Mouse (Mus musculus) hindbrain, embryonic 16.5 days (tissue): ENCODE data around the gene Pld5. TPM values are rescaled to one million over a fixed set of nuclear protein-coding genes. Genes with fewer than 3 reads are reported as not detected.

Experiments
- ATAC-seq: fragments of 200-750 bp; cut with Nextera tagmentation; 2 replicates; pipeline ENCODE4 v1.8.0; 2017; ENCODE audit warnings: moderate TSS enrichment, moderate library complexity
- H3K27ac ChIP-seq: fragments of 300-500 bp; sonication (generic); 2 replicates; pipeline ENCODE4 v1.5.1; 2014; ENCODE audit warnings: low read depth, mild to moderate bottlenecking, control low read depth, low read length, moderate library complexity
- H3K27me3 ChIP-seq: fragments of 300-500 bp; sonication (generic); replicated peaks from 2 replicates; pipeline ENCODE4 v1.6.1; 2014; ENCODE audit warnings: low read length; ENCODE audit not compliant: control insufficient read depth, insufficient read depth
- H3K36me3 ChIP-seq: fragments of 300-500 bp; sonication (generic); 2 replicates; pipeline ENCODE4 v1.6.1; 2014; ENCODE audit warnings: mild to moderate bottlenecking, low read length, moderate library complexity, mixed read lengths; ENCODE audit not compliant: control insufficient read depth, insufficient read depth
- H3K4me1 ChIP-seq: fragments of 300-500 bp; sonication (generic); 2 replicates; pipeline ENCODE4 v1.6.1; 2014; ENCODE audit warnings: low read depth, low read length; ENCODE audit not compliant: control insufficient read depth, insufficient read depth
- H3K4me2 ChIP-seq: fragments of 300-500 bp; sonication (generic); 2 replicates; pipeline ENCODE4 v1.6.1; 2014; ENCODE audit warnings: mild to moderate bottlenecking, low read length, control low read depth, moderate library complexity
- H3K4me3 ChIP-seq: fragments of 300-500 bp; sonication (generic); 2 replicates; pipeline ENCODE4 v1.5.1; 2014; ENCODE audit warnings: mild to moderate bottlenecking, low read length, control low read depth, moderate library complexity
- H3K9ac ChIP-seq: fragments of 300-500 bp; sonication (generic); 2 replicates; pipeline ENCODE4 v1.6.1; 2014; ENCODE audit warnings: low read depth, mild to moderate bottlenecking, control low read depth, low read length, moderate library complexity
- H3K9me3 ChIP-seq: fragments of 300-500 bp; sonication (generic); 2 replicates; pipeline ENCODE4 v1.6.1; 2014; ENCODE audit warnings: mild to moderate bottlenecking, low read length, moderate library complexity; ENCODE audit not compliant: control insufficient read depth
- WGBS: fragments of 180-500 bp; shearing (Covaris S2); extraction: QIAGEN DNeasy Blood & Tissue Kit; methylation state at CpG from one replicate; pipeline ENCODE4 v1.1.7; 2014; 5-methylcytosine and 5-hydroxymethylcytosine counted together
- polyA plus RNA-seq: library from polyadenylated mRNA; unstranded; fragments of >200 nt; fragmentation: Nextera tagmentation; extraction: Ambion mirVana; gene quantifications from 2 replicates; pipeline ENCODE4 v1.2.1, GENCODE M21; 2015

Pld5 gene
- polyA plus RNA-seq, 1 experiment from 2014 or later = 5.4 TPM

DNA sequence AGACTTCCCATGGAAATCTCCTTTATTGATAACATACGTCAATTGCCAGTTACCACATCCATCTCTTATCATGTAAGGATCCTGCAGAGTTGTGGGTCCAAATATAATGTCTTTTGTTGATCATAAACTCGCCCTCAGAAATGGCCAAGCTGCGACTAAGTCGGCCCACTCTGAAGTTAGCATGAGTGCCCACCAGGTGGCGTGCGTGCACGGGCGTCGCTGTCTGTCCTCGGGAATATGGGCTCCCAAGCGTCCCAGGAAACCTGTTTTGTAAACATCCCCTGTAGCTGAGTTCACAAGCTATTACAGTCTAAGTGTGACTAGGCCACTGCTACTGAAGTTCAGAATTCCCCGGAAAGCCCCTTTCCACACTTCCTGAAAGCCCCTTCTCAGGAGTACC, 51.9 kb downstream of the Pld5 start:
- no peaks in the 10 kb centered on the region for H3K9me3 ChIP-seq
- H3K27me3 ChIP-seq = no peaks in the 10 kb centered on the region
- H3K27ac ChIP-seq = no peak overlapping the region
- H3K36me3 ChIP-seq = no peaks in the 10 kb centered on the region
- no peaks in the 10 kb centered on the region for H3K4me1 ChIP-seq
- ATAC-seq = peak; percentile 81
- 8% methylated on average over 12 of the region's 12 CpGs for WGBS
- no peak overlapping the region for H3K9ac ChIP-seq
- H3K4me3 ChIP-seq = no peak overlapping the region
- peak overlapping the region; percentile 29; the same call in 1 of the 2 replicates for H3K4me2 ChIP-seq

DNA sequence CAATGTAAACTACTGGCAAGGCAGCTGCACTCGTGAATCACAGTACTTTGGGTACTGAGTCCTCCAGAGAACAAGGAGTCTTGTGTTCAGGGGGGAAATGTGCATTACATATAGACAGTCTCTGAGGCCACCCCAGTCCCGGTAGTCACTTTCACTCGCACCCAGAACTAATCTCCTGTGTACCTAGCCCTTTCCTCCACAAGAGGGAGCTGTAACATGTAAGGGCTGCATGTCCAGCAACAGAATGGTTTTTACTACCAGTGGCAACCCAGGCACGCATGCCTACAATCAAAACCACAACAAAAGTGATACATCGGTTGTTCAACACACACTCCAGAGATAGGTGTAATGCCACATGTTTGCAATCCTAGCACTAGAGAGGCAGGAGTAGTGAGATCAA, 56.9 kb downstream of the Pld5 start:
- Histone ChIP-seq H3K9ac (no peak overlapping the region), H3K9me3 (no peaks in the 10 kb centered on the region), H3K36me3 (no peaks in the 10 kb centered on the region), H3K4me1 (no peaks in the 10 kb centered on the region), H3K27me3 (no peaks in the 10 kb centered on the region), H3K4me3 (no peak overlapping the region), H3K27ac (no peak overlapping the region), H3K4me2 (no peak overlapping the region)
- no peak for ATAC-seq
- 88% methylated on average over 5 of the region's 5 CpGs for WGBS

DNA sequence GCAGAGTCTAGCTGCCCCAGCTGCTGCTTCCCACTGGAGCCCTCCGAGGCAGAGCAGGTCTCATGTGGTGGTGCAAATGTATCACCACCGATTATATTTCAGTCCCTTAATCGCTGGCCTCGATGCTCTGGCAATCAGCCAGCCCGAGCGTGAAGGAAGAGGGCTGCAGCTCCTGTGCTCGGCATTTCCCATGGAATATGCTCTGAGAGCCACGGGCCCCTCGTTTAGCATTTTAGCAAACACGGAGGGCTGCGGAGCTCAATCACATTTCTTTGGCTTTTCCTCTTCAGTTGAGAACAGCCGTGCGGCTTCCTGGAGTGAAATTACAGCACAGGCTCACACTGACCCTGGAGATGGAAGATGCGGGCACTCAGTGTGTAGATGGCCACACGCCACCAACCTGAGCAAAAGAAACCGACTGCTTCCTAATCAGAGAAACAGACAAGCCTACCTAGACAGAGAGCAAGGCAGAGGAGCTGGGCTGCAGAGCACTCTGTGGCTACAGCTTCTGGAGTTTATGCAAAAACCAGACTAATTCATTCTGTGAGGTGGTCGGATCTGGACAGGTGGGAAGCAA, 61.4 kb downstream of the Pld5 start:
- H3K27me3 ChIP-seq = no peaks in the 10 kb centered on the region
- peak overlapping the region; percentile 38 for H3K4me2 ChIP-seq
- H3K9ac ChIP-seq = no peak overlapping the region
- ATAC-seq = peak; percentile 81
- H3K4me3 ChIP-seq = peak overlapping the region; percentile 7
- no peaks in the 10 kb centered on the region for H3K9me3 ChIP-seq
- WGBS = 17% methylated on average over 17 of the region's 17 CpGs
- H3K27ac ChIP-seq = no peak overlapping the region
- no peaks in the 10 kb centered on the region for H3K36me3 ChIP-seq
- no peaks in the 10 kb centered on the region for H3K4me1 ChIP-seq

- no peak overlapping the region for H3K9ac ChIP-seq
- peak overlapping the region; percentile 7 for H3K4me3 ChIP-seq
- H3K36me3 ChIP-seq = no peaks in the 10 kb centered on the region
- H3K4me2 ChIP-seq = peak overlapping the region; percentile 38
- WGBS = 47% methylated on average over 9 of the region's 9 CpGs
- ATAC-seq = no peak
- H3K27ac ChIP-seq = no peak overlapping the region
- no peaks in the 10 kb centered on the region for H3K27me3 ChIP-seq
- H3K4me1 ChIP-seq = no peaks in the 10 kb centered on the region
- no peaks in the 10 kb centered on the region for H3K9me3 ChIP-seq
Measured at GRCm38 (mm10) chr1:176212922-176213644, 62.0 kb downstream of the Pld5 start.

- H3K27ac ChIP-seq = no peak overlapping the region
- WGBS = 100% methylated on average over 1 of the region's 1 CpGs
- ATAC-seq = no peak
- H3K9ac ChIP-seq = no peak overlapping the region
- no peak overlapping the region for H3K4me3 ChIP-seq
- H3K36me3 ChIP-seq = no peaks in the 10 kb centered on the region
- no peaks in the 10 kb centered on the region for H3K4me1 ChIP-seq
- no peak overlapping the region for H3K4me2 ChIP-seq
- no peaks in the 10 kb centered on the region for H3K9me3 ChIP-seq
- no peaks in the 10 kb centered on the region for H3K27me3 ChIP-seq
Measured at GRCm38 (mm10) chr1:176210803-176211202, 64.3 kb downstream of the Pld5 start.

DNA sequence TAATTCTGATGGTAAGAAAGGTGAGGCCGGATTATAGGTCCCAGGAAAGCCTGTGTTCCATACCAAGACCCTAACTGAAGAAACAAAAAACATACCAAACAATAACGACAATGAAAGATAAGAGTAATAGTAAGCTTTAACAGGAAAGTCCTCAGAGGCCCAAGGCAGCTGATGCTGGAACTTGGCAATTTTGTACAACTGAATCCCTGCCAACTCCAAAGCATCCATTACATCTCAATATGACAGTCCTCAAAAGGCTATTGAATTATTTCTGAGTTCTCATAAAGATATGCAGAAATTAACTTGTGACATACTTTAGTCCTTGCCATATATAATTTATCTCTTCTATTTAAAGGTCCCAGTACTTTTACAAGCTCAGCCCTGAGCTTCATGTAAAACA, 67.1 kb downstream of the Pld5 start:
- 95% methylated on average over 2 of the region's 2 CpGs for WGBS
- H3K4me2 ChIP-seq = no peak overlapping the region
- no peak for ATAC-seq
- no peaks in the 10 kb centered on the region for H3K27me3 ChIP-seq
- no peaks in the 10 kb centered on the region for H3K9me3 ChIP-seq
- no peak overlapping the region for H3K27ac ChIP-seq
- no peak overlapping the region for H3K4me3 ChIP-seq
- H3K36me3 ChIP-seq = no peaks in the 10 kb centered on the region
- no peaks in the 10 kb centered on the region for H3K4me1 ChIP-seq
- no peak overlapping the region for H3K9ac ChIP-seq

GRCm38 (mm10) chr1:176202360-176202759, 72.8 kb downstream of the Pld5 start:
- no peaks in the 10 kb centered on the region for H3K27me3 ChIP-seq
- no peak overlapping the region for H3K27ac ChIP-seq
- 92% methylated on average over 3 of the region's 3 CpGs for WGBS
- no peak for ATAC-seq
- no peaks in the 10 kb centered on the region for H3K36me3 ChIP-seq
- H3K4me2 ChIP-seq = no peak overlapping the region
- H3K9ac ChIP-seq = no peak overlapping the region
- H3K4me3 ChIP-seq = no peak overlapping the region
- no peaks in the 10 kb centered on the region for H3K9me3 ChIP-seq
- H3K4me1 ChIP-seq = no peaks in the 10 kb centered on the region

DNA sequence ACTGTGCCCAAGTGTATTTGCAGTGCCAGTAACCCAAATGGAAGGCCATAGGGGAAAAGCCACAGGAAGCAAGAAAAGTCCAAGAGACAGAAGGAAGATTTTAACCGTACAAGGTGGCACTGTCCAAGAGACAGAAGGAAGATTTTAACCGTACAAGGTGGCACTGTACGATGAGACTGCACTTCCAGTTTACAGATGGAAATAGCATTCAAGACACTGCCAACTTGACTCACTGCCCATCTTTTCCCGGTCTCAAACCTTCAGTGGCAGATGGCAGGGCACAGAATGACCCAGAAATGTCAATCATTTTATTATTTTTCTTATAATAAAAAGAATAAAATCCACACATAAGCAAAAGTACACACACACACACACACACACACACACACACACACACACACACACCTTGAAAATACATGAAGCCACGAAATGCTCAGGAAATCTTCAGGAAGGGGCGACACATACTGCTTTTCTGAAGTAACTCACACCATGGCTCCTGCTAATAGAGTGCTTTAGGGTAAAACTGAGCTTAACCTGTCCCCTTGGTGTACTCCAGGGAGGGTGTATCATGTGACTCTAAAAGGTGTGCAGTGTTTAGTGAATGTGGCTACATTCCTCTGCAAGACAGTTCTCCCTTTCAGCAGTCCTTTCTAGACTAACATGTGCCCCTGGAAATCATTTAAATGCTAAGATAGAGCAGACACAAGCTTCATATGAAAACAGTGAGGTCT, 77.9 kb downstream of the Pld5 start:
- H3K27ac ChIP-seq = no peak overlapping the region
- no peak overlapping the region for H3K9ac ChIP-seq
- no peaks in the 10 kb centered on the region for H3K36me3 ChIP-seq
- H3K4me2 ChIP-seq = no peak overlapping the region
- no peak overlapping the region for H3K4me3 ChIP-seq
- H3K27me3 ChIP-seq = no peaks in the 10 kb centered on the region
- H3K4me1 ChIP-seq = no peaks in the 10 kb centered on the region
- peak; percentile 65; the same call in 1 of the 2 replicates for ATAC-seq
- H3K9me3 ChIP-seq = no peaks in the 10 kb centered on the region
- 78% methylated on average over 6 of the region's 6 CpGs for WGBS

- Histone ChIP-seq H3K4me2 (no peak overlapping the region), H3K4me1 (no peaks in the 10 kb centered on the region), H3K9ac (no peak overlapping the region), H3K9me3 (no peaks in the 10 kb centered on the region), H3K4me3 (no peak overlapping the region), H3K36me3 (no peaks in the 10 kb centered on the region), H3K27ac (no peak overlapping the region), H3K27me3 (no peaks in the 10 kb centered on the region)
- no peak for ATAC-seq
- 84% methylated on average over 4 of the region's 4 CpGs for WGBS
Measured at GRCm38 (mm10) chr1:176196341-176196740, 78.8 kb downstream of the Pld5 start.
